Mouse (Mus musculus): ENCODE results near the gene Pcca. TPM values are rescaled to one million over a fixed set of nuclear protein-coding genes. Genes with fewer than 3 reads are reported as not detected.

Gene Pcca
- total RNA-seq, 4 experiments from 2014 or later = 35.3 to 45.7 (median 40.5) TPM

DNA sequence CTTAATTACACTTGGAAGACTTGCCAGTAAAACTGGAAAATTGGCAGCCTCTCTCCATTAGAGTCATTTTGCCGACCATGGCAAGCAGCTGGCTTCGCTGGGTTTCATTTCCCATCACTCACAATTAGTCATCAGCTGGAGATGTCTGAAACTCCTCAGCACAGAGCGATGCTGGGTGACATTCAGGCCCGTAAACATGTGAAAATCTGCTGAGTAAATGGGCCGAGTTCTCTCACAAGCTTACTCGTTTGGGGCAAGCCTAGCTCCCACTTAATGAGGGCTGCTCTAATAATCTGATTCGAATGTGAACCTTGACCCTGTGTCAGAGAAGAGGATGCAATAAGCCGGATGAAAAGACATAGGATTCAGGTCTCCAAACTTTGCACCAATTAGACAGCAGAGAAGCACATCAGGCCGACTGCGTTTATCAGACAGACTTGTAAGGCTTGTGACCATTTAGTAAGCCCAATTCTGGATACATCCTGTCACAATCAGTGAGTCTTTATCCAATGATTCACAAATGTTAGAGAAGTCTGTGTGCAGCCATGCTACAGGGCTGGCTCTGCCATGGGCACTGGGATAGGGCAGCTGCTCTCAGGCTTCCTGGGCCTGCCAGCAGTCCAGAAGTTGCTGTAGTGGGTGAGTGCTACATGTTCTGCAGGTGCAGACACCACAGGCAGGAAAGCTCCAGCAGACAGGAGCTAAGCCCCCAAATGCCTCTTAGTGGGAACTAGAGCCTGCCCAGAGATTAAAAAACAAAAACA, 349.9 kb downstream of the Pcca start:
- no peak for DNase-seq (ENCODE audit: low spot score in 2 of 2)

DNA sequence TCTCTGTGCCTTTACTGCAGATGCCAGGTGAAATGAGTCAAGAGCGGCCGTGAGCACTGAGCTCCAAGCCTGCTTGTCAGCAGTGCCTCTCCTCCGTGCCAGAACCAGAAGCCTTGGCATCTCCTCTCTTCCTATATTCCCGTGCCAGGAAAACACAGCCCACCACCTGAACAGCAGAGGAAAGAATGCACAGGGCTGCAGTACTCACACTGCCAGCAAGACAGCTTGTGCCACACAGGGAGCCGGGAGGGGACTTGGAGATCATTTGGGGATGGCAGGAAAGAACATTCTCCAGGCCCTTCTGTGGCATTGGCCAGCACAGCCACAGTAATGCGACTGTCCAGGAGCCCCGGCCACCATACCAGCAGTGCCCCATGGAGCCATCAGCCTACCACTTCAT, 351.8 kb downstream of the Pcca start:
- DNase-seq (ENCODE audit: low spot score in 2 of 2) = peak in 1 of 2 experiments; percentile 74

DNA sequence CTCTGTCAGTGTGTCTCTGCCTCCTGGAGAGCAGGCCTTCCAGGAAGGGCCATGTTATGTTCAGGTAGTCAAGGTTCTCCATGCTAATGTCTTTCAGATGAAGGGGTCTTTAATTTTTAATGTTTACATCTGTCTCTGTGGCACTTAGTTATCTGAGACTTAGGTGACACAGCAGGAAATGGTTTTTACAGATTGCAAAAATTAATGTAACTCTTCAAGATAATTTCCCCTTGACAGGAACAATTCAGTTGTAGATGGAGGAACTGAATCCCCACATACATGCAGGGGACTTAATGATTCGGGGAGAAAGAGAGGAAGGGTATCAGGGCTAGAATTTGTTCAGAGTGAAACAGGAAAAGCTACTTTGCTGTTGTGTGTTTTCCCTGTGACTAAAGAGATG, 353.2 kb downstream of the Pcca start:
- no peak for DNase-seq (ENCODE audit: low spot score in 2 of 2)

DNA sequence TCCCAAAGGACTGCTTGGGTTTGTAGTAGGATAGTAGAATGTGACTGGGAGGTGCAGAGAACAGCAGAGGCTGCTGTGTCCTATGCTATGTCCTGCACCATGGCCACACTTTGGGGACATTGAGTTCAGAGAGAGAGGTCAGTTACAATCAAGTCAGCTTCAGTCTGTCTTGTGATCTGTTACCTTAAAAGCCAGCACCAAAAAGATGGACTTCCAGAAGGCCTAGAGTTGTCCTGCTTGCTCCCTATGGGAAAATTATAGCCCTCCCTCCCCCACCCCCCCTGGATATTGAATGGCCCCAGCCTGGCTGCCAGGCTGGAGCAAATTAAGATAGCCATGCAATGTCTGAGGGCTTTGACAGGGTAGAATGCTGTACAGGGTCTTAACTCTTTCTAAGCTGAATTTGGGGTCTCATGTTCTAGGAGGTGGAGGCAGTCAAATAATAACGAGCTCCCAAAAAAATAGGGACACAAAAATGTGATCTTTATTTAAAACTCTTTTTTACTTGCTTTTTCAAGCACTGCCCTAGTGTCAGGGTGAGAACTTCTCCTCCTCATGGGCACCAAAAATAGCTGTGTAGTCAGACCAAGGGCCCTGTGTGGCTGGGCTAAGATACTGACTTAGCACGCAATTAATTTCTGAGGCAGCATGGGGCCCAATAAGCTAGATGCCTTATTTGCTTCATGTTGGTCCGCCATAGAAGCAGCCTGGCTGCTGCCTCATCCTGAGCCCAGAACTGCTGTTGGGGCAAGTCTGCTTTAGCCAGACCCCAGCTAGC, 353.8 kb downstream of the Pcca start:
- DNase-seq (ENCODE audit: low spot score in 2 of 2) = no peak

DNA sequence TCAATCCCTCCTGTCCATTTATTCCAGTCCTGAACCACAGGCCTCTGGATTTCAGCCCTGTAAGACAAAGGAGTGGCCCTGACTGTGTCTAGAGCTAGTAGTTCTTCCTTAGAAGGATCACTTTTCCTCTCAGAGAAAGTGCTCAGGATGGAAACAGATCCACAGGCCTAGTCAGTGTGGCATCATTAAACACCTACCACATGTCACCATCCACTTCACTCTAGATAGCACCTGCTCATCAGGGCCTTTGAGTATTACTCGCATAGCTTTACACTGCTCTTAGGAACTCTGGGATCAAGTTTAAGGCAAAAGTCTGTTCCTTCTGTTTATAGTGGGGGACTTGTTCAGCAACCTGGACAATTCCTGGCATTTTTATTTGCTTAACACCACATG, 354.4 kb downstream of the Pcca start:
- DNase-seq (ENCODE audit: low spot score in 2 of 2) = no peak

- DNase-seq (ENCODE audit: low spot score in 2 of 2) = no peak
Measured at GRCm38 (mm10) chr14:122891470-122891968, 357.4 kb downstream of the Pcca start.

DNA sequence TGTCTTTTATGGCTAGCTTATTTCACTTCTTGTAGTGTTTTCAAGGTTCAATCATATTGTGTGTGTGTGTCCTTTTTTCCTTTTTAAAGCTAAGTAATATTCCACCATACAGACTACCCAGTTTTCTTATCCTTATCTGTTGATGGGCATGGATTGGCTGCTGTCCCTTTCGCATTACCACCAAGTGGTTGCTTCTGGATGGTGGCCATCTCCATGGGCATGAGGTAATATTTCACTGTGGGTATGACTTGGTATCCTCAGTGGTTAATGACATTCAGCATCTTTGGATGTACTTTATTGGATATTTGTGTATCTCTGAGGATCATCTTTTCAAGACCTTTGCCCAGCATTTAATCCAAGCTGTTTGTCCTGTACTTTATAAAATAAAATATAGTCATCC, 362.0 kb downstream of the Pcca start:
- no peak for DNase-seq (ENCODE audit: low spot score in 2 of 2)

- no peak for DNase-seq (ENCODE audit: low spot score in 2 of 2)
Measured at GRCm38 (mm10) chr14:122898550-122898949, 364.4 kb downstream of the Pcca start.

DNA sequence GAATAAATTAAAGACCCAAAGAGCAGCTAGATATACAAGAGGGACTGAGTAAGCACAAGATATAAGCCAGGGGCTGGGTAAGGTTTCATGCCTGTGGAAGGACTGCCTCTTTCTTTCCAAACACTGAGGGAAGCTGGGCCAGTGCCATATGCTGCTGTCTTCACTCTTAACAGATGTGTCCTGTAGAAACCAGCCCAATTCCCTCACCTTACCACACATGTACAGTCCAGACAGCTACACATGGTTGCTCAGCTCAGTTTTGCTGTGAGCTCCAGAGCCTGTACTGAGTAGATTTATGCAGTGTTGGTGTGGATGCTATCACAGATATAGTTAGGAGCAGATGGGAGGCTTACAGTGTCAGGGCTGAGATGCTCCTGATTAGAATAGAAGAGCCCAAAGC, 366.6 kb downstream of the Pcca start:
- DNase-seq (ENCODE audit: low spot score in 2 of 2) = no peak

DNA sequence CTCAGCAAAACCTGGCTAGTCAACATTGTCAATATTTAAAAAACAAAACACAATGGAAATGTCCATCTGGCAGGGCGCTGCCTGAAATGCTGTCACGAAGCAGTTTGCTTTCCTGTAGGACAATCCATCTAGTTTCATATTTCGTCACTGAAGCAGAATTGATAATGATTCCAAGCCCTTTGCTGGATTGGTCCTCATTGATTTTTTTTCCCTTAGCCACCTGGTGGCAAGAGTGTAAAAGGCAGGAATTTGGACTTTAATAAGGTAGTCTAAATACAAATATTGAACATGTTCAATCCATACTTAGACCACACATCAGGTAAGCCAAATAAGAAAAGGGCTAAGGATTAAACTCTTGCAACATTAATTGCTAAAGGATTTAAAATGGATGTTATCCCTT, 367.1 kb downstream of the Pcca start:
- no peak for DNase-seq (ENCODE audit: low spot score in 2 of 2)

GRCm38 (mm10) chr14:122901715-122902114, 367.6 kb downstream of the Pcca start:
- no peak for DNase-seq (ENCODE audit: low spot score in 2 of 2)

DNA sequence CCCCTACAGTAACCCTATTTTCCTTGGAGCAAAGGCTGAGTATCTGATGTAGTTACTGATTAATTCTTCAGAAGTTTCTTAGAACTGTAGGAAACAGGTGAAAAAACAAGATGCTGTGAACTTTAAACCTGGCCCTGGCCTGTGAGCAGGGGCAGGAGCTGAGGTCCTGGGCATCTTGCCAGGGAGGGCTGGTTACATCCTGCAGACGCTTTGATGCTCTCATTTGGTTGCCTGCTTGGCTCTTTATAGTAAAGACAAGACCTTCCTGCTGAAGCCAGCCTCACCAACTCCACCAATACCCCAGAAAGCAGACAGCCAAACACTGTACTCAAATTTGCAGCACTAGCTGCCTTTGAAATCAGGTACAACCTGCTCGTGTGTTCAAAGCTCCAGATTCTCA, 368.0 kb downstream of the Pcca start:
- DNase-seq (ENCODE audit: low spot score in 2 of 2) = no peak

DNA sequence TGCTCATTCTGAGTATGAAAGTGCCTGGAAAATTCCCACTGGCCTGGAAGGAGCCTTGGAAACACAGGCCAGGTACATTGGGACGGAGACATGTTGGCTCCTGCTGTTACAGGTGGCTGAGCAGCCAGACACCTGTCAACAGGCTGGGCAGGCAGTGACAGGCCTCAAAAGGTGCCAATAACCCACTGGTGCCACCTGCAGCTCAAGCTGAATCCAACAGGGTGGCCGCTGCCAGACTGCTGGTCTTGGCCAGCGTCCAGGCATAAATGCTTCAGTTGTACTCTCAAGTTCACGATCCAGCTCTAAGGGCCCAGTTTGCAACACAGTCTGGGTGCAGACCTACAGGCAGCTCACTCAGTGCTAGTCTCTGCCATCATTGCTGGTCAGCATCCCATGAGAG, 368.8 kb downstream of the Pcca start:
- peak in 1 of 2 experiments; percentile 30 for DNase-seq (ENCODE audit: low spot score in 2 of 2)

DNA sequence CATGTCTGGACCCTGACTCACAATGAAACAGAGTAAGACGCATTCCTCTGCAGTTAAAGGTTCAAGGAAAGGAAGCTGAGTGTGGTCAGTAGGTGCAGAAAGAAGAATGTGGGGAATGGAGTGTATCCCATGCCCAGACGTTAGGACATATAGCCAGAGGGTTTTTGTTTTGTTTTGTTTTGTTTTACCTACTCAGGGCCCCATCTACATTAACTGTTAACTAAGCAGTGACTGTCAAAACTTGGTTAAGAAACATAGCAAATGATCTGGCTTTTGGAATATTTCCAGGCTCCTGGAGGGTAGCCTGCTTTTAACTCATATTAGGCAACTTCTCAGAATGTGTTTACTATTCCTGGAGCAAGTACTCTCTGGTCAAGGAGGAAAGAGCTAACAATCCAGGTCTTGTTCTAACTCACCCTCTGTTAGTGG, 369.8 kb downstream of the Pcca start:
- DNase-seq (ENCODE audit: low spot score in 2 of 2) = no peak

GRCm38 (mm10) chr14:122905007-122905406, 370.9 kb downstream of the Pcca start:
- no peak for DNase-seq (ENCODE audit: low spot score in 2 of 2)

GRCm38 (mm10) chr14:122908075-122908474, 374.0 kb downstream of the Pcca start:
- DNase-seq (ENCODE audit: low spot score in 2 of 2) = no peak

DNA sequence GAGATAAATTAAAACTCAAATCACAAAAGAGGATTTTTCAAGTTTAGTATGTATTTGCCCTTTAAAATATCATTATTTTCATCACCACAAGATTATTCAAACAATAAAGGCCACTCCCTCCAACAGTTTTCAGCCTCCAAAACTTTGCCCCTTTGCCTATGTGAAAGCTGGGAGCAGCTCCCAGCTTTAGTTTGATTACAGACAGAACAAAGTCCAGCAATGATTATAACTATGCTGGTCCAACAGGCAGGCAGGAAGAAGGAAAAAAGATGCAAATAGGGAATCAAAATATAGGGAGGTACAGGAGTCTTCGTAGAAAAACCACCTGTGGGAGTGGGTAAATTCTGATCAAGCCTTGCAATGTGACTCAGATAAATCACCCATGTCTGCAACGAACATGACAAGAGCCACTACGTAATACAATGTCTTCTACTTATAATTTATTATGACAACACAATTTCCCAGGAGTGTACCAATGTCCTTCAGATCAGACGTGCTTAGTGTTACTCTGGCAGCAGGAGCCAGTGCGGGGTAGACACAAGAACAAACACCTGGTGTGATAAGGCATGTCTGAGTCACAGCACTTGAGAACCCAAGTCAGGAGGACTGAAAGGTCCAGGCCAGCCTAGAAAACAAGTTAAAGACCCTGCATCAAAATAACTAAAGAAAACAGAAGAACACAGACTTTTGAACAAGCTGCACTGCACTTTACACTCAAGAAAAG, 375.4 kb downstream of the Pcca start:
- no peak for DNase-seq (ENCODE audit: low spot score in 2 of 2)

DNA sequence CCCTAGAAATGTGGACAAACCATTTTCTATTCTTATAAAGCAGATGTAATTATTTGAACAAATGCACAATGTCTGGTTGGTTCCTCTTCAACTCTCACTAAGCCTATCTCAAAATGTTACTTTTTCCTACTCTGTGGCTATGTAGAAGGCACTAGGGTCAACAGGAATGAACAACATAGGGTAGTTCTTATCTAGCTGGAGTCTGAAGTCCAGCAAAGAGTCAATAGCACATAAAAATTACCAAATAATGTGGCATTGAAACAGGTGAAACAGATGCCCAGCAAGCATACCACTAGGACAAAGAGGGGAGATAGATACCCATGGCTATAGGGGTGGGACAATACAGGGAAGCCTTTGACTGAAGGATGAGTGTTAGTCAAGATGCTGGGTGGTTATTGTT, 377.1 kb downstream of the Pcca start:
- no peak for DNase-seq (ENCODE audit: low spot score in 2 of 2)

- DNase-seq (ENCODE audit: low spot score in 2 of 2) = no peak
Measured at GRCm38 (mm10) chr14:122912137-122912536, 378.0 kb downstream of the Pcca start.

DNA sequence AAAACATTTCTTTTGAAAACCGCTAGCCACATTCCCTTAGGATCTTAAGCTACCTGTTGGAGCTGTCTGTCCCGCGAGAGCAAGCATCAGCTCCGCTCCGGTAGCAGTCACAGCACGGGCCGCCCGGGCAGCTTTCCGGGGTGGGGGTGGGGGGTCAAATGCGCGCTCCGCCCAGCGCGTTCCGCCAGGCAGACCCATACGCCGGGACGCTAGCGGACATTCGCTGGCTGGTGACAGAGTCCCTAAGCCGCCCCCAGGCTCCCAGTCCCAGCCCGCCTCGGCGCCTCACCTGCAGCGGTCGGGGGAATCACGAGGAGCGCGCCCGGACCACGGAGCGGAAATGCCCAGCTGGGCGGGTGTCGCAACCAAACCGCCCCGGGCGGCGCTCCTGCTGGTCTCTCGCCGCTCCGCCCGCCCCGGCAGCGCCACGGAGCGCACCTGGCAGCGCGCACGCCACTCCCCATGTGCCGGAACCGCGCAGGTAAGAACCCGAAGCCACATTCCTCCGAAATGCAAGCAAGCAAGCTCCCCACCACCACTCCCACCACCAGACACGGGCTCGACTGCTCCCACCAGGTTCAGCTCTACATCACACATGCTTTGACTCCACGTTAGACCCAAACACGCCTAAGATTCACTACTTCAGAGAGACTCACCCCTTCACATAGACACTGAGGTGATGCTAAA, 378.8 kb downstream of the Pcca start:
- DNase-seq (ENCODE audit: low spot score in 2 of 2) = peak; percentile 36 to 50

DNA sequence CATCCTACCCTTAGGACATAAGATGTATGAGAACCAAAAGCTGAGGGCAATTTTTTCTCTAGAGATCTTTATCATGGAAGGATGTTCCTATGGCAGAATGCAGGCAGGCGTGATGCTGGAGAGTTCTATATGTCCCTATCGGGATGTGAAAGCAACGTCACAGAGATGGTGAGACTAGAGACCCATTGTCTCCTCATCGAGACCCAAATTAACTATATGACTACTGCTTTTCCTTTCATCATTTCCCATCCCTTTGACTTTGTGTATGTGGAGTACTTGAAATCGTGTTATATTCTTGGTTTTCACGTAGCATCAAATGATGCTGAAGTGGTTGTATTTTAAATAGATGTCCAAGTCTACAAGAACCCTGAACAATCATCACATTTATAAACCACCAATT, 379.5 kb downstream of the Pcca start, which contains the start of gene Ggact:
Ggact (minus strand) TSS at position 101 of the 400 bp plus-strand sequence.
- DNase-seq (ENCODE audit: low spot score in 2 of 2) = no peak

All from left cerebral cortex, adult 8-10 months (tissue).